Mouse (Mus musculus) embryo, embryonic 9.5 days (tissue): ENCODE measurements at regions not wholly inside any gene's neighbourhood (a gene's known extent, or its start where the extent isn't known, plus 50 kb on each side); places are given as distances from the start of the nearest gene placed in this dataset.

ENCODE experiments used
- DNase-seq: peaks from one replicate; pipeline ENCODE4 v3.0.0-alpha.2; 2017; ENCODE audit errors: extremely low spot score

DNA sequence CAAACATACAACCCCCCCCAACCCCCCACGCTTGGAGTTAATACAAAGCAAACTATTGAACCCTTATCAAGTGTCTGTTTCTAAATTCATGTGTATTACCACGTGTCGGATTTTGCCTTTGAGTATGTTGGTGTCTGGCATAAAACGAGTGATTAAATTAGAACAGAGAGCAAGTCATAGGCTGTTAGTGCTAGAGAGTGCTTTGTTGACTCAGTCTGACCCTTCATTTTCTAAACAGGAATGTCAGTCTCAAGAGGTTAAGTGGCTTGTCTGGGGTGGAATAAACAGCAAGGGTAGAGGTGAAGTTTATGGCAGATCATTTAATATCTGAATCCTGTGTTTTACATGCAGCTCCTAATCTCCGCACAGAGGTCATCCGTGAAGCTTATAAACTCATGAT, 104.1 kb downstream of the Uchl5 start:
- no peak for DNase-seq

DNA sequence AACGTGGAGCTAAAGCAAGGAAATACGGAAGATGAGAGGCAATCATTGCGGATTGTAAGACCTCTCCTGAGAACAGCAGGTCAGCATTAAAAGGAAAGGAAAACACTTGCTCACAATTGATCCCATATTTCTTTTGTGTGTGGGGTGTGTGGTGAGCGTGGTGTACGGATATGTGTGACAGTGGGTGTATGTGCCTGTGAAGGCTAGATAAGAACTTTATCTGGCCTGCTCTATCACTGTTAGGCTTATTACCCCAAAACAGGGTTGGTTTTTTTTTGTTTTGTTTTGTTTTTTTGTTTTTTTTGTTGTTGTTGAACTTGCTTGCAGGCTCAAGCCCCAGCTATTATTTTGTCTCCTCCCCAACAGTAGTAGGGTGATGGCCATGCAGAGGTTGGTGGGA, 102.5 kb downstream of the Uchl5 start:
- DNase-seq = no peak

DNA sequence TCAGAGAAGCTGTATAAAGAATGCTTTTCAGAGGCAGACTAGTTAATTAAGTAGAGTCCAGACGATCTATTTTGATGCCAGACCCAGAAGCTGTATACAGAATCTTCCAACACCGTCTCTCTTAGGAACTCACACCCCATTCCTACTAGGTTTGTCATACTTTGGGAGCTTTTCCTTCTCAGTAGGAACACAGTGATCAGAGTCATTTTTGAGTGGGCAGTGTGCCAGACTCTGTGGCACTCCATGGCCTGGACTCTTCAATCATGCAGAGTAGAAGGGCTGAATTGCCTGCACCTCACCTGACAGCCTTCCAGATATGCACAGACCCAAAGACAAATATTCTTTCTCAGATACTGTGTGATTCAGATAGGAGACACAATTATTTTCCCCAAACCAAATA, 101.2 kb downstream of the Uchl5 start:
- no peak for DNase-seq

DNA sequence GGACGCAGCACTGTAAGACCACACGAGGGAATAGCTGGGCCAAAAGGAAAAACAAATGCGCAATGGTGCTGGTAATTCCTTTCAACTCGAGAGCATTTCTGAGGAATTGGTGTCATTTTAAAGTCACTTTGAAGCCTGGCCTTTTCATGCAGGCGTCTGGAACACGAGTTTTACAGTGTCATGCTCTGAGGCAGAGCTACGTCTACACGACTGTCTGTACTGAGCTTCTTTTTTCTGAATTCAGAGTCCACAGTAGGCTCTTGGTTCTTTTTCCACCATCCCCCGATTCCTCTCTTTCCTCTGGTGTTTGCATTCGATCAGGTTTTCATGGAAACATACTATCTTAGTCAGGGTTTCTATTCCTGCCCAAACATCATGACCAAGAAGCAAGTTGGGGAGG, 83.2 kb downstream of the Uchl5 start:
- no peak for DNase-seq

DNA sequence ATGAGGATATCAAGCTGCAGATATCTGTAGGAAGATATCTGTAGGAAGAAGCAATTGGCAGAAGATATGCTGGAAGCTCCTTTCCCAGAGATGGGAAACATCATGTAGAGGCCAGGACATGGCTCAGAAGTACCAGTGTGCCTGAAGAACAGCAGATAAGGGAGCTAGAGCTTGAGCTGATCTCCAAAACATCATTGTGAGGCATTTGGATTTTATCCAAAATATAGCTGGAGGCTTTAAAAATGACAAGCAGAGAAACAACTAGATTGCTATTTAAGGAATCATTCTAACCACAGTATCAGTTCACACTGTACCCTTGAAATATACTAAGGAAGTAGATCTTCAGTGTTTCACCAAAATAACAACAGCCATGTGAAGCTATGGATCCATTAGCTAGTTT, 81.5 kb downstream of the Uchl5 start:
- no peak for DNase-seq
